Mouse (Mus musculus): ENCODE measurements around the gene Apba1. TPM values are rescaled to one million over a fixed set of nuclear protein-coding genes. Genes with fewer than 3 reads are reported as not detected.
A peak's percentile ranks its signal among the peaks of the same experiment; 100 is the strongest.

Apba1 gene
- total and polyA plus RNA-seq, 2 experiments from 2014 or later: 0.36 to 2.4 TPM

DNA sequence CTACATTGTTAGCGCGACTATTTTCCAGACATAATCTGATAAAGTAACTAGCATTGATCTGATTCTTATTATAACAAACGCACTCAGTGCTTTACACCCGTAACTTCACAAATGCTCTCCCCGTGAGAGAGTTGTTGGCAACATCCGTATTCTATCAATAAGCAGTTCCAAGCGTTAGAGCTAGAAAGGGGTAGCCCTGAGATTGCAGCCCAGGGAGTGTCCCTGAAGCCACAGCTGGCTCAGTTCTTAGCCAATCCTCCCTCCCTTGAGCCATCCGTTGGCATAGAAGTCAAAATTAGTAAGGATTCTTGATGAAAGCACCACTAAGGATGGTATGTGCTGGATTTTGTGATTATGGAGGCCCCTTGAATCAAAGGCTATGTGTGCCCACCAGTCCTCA lies 48.7 kb downstream of the Apba1 start:
- 33% methylated on average over 8 of the region's 8 CpGs for WGBS
- Histone ChIP-seq H3K9ac (replicated peaks; ENCODE audit: low read depth, low read length) (no peak overlapping the region), H3K9me3 (replicated peaks; ENCODE audit: control insufficient read depth, low read length) (no peaks in the 10 kb centered on the region), H3K27me3 (ENCODE audit: control insufficient read depth, insufficient read depth, low read length) (no peaks in the 10 kb centered on the region), H3K4me3 (ENCODE audit: low read depth, low read length) (no peak overlapping the region), H3K4me1 (ENCODE audit: control insufficient read depth, insufficient read depth) (peaks cover 11% of the 10 kb centered on the region), H3K27ac (ENCODE audit: low read depth) (no peak overlapping the region), H3K36me3 (replicated peaks; ENCODE audit: control insufficient read depth, insufficient read depth, low read length) (no peaks in the 10 kb centered on the region), H3K4me2 (ENCODE audit: low read depth, low read length) (0 out of 2 replicates have a peak overlapping the region, but pooled peaks have one; percentile 1)
- no peak for ATAC-seq (ENCODE audit: insufficient read depth, low read depth)
- no peak for DNase-seq (ENCODE audit: low spot score)
- TF ChIP-seq CTCF (IDR thresholded peaks at IDR 0.05; ENCODE audit: low read depth) (no peak), EP300 (IDR thresholded peaks at IDR 0.05; ENCODE audit: low read depth) (no peak)

GRCm38 (mm10) chr19:23809236-23809635 lies 50.5 kb downstream of the Apba1 start:
- DNase-seq (ENCODE audit: low spot score) (no peak), ATAC-seq (ENCODE audit: insufficient read depth, low read depth) (no peak)
- H3K27me3 ChIP-seq (ENCODE audit: control insufficient read depth, insufficient read depth, low read length): no peaks in the 10 kb centered on the region
- H3K36me3 ChIP-seq (replicated peaks; ENCODE audit: control insufficient read depth, insufficient read depth, low read length): no peaks in the 10 kb centered on the region
- no peak overlapping the region for H3K27ac ChIP-seq (ENCODE audit: low read depth)
- WGBS: 97% methylated on average over 1 of the region's 1 CpGs
- H3K4me2 ChIP-seq (ENCODE audit: low read depth, low read length): no peak overlapping the region
- H3K9ac ChIP-seq (replicated peaks; ENCODE audit: low read depth, low read length): no peak overlapping the region
- H3K9me3 ChIP-seq (replicated peaks; ENCODE audit: control insufficient read depth, low read length): no peaks in the 10 kb centered on the region
- TF ChIP-seq EP300 (IDR thresholded peaks at IDR 0.05; ENCODE audit: low read depth) (no peak), CTCF (IDR thresholded peaks at IDR 0.05; ENCODE audit: low read depth) (no peak)
- H3K4me1 ChIP-seq (ENCODE audit: control insufficient read depth, insufficient read depth): peaks cover 11% of the 10 kb centered on the region
- no peak overlapping the region for H3K4me3 ChIP-seq (ENCODE audit: low read depth, low read length)

GRCm38 (mm10) chr19:23810512-23810911 lies 51.8 kb downstream of the Apba1 start:
- no peak overlapping the region for H3K9ac ChIP-seq (replicated peaks; ENCODE audit: low read depth, low read length)
- H3K4me3 ChIP-seq (ENCODE audit: low read depth, low read length): no peak overlapping the region
- 84% methylated on average over 5 of the region's 5 CpGs for WGBS
- ATAC-seq (ENCODE audit: insufficient read depth, low read depth) (no peak), DNase-seq (ENCODE audit: low spot score) (no peak)
- no peaks in the 10 kb centered on the region for H3K36me3 ChIP-seq (replicated peaks; ENCODE audit: control insufficient read depth, insufficient read depth, low read length)
- H3K4me2 ChIP-seq (ENCODE audit: low read depth, low read length): no peak overlapping the region
- H3K4me1 ChIP-seq (ENCODE audit: control insufficient read depth, insufficient read depth): peaks cover 11% of the 10 kb centered on the region
- H3K9me3 ChIP-seq (replicated peaks; ENCODE audit: control insufficient read depth, low read length): no peaks in the 10 kb centered on the region
- no peaks in the 10 kb centered on the region for H3K27me3 ChIP-seq (ENCODE audit: control insufficient read depth, insufficient read depth, low read length)
- no peak overlapping the region for H3K27ac ChIP-seq (ENCODE audit: low read depth)
- TF ChIP-seq EP300 (IDR thresholded peaks at IDR 0.05; ENCODE audit: low read depth) (no peak), CTCF (IDR thresholded peaks at IDR 0.05; ENCODE audit: low read depth) (no peak)

DNA sequence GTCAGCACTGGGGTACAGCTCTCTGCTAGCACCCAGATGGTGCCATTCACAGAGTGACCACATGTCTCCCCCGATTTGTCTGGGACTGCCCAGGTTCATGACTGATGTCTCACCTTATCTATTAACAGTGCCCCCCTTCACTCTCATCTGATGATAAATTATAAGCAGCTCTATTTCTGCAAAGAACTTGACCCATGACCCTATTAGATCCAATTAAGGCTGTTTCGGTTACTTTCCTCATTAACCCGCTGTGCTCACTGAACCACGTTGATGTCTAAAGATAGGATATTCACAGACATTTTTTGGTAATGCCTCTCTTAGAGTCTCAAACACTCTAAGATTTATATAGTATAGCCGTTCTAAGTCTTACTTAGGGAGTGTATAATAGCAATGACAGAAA lies 52.3 kb downstream of the Apba1 start:
- no peak overlapping the region for H3K27ac ChIP-seq (ENCODE audit: low read depth)
- no peaks in the 10 kb centered on the region for H3K36me3 ChIP-seq (replicated peaks; ENCODE audit: control insufficient read depth, insufficient read depth, low read length)
- no peaks in the 10 kb centered on the region for H3K9me3 ChIP-seq (replicated peaks; ENCODE audit: control insufficient read depth, low read length)
- no peak overlapping the region for H3K9ac ChIP-seq (replicated peaks; ENCODE audit: low read depth, low read length)
- peaks cover 11% of the 10 kb centered on the region for H3K4me1 ChIP-seq (ENCODE audit: control insufficient read depth, insufficient read depth)
- H3K4me2 ChIP-seq (ENCODE audit: low read depth, low read length): no peak overlapping the region
- no peaks in the 10 kb centered on the region for H3K27me3 ChIP-seq (ENCODE audit: control insufficient read depth, insufficient read depth, low read length)
- no peak overlapping the region for H3K4me3 ChIP-seq (ENCODE audit: low read depth, low read length)
- ATAC-seq (ENCODE audit: insufficient read depth, low read depth) (no peak), DNase-seq (ENCODE audit: low spot score) (no peak)
- TF ChIP-seq CTCF (IDR thresholded peaks at IDR 0.05; ENCODE audit: low read depth) (no peak), EP300 (IDR thresholded peaks at IDR 0.05; ENCODE audit: low read depth) (no peak)
- WGBS: 86% methylated on average over 5 of the region's 5 CpGs

- no peak for ATAC-seq (ENCODE audit: insufficient read depth, low read depth)
- DNase-seq (ENCODE audit: low spot score): no peak
Observed at GRCm38 (mm10) chr19:23816762-23817161, 58.1 kb downstream of the Apba1 start.

DNA sequence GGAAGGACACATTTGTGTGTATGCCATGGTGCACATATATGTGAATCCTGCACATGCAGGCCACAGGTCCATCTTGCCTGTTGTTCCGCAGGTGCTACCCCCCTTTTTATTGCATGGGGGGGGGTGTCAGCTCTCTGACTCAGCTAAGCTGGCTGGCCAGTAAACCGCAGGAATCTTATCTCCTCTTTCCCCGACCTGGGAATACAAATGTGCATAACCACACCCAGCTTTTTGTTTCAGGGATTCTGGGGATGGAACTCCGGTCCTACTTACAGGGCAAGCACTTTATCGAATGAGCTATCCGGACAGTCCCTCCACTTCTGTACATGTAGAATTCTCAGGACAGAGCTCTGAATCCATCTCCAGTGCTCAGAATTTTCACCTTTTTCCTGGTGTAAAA lies 58.5 kb downstream of the Apba1 start:
- no peak overlapping the region for H3K27ac ChIP-seq (ENCODE audit: low read depth)
- DNase-seq (ENCODE audit: low spot score): no peak
- no peaks in the 10 kb centered on the region for H3K9me3 ChIP-seq (replicated peaks; ENCODE audit: control insufficient read depth, low read length)
- ATAC-seq (ENCODE audit: insufficient read depth, low read depth): no peak
- no peaks in the 10 kb centered on the region for H3K27me3 ChIP-seq (ENCODE audit: control insufficient read depth, insufficient read depth, low read length)
- H3K4me1 ChIP-seq (ENCODE audit: control insufficient read depth, insufficient read depth): no peaks in the 10 kb centered on the region
- no peaks in the 10 kb centered on the region for H3K36me3 ChIP-seq (replicated peaks; ENCODE audit: control insufficient read depth, insufficient read depth, low read length)
- H3K4me3 ChIP-seq (ENCODE audit: low read depth, low read length): no peak overlapping the region
- no peak overlapping the region for H3K4me2 ChIP-seq (ENCODE audit: low read depth, low read length)
- no peak overlapping the region for H3K9ac ChIP-seq (replicated peaks; ENCODE audit: low read depth, low read length)
- WGBS: 62% methylated on average over 6 of the region's 6 CpGs
- TF ChIP-seq CTCF (IDR thresholded peaks at IDR 0.05; ENCODE audit: low read depth) (no peak), EP300 (IDR thresholded peaks at IDR 0.05; ENCODE audit: low read depth) (no peak)

More at GRCm38 (mm10) chr19:23816762-23817161, 58.1 kb downstream of the Apba1 start:
- Histone ChIP-seq H3K4me2 (ENCODE audit: low read depth, low read length) (no peak overlapping the region), H3K4me1 (ENCODE audit: control insufficient read depth, insufficient read depth) (no peaks in the 10 kb centered on the region), H3K9me3 (replicated peaks; ENCODE audit: control insufficient read depth, low read length) (no peaks in the 10 kb centered on the region), H3K4me3 (ENCODE audit: low read depth, low read length) (no peak overlapping the region), H3K27me3 (ENCODE audit: control insufficient read depth, insufficient read depth, low read length) (no peaks in the 10 kb centered on the region), H3K27ac (ENCODE audit: low read depth) (no peak overlapping the region), H3K36me3 (replicated peaks; ENCODE audit: control insufficient read depth, insufficient read depth, low read length) (no peaks in the 10 kb centered on the region), H3K9ac (replicated peaks; ENCODE audit: low read depth, low read length) (no peak overlapping the region)
- 72% methylated on average over 13 of the region's 13 CpGs for whole genome bisulfite sequencing
- no peak for TF ChIP-seq CTCF (IDR thresholded peaks at IDR 0.05; ENCODE audit: low read depth)
- TF ChIP-seq EP300 (IDR thresholded peaks at IDR 0.05; ENCODE audit: low read depth): no peak
